Mouse (Mus musculus): ENCODE data around the gene Macc1. TPM values are rescaled to one million over a fixed set of nuclear protein-coding genes. Genes with fewer than 3 reads are reported as not detected.
A peak's percentile ranks its signal among the peaks of the same experiment; 100 is the strongest.

Macc1 gene
- total and polyA plus RNA-seq, 3 experiments, result not detected

- H3K27ac ChIP-seq, result no peak overlapping the region
- no peak overlapping the region for H3K4me3 ChIP-seq
- H3K9ac ChIP-seq (ENCODE audit: low read depth, low read length), result no peak overlapping the region
- H3K79me2 ChIP-seq (replicated peaks; ENCODE audit: control insufficient read depth, insufficient read depth, low read length), result no peaks in the 10 kb centered on the region
- no peaks in the 10 kb centered on the region for H3K4me1 ChIP-seq (ENCODE audit: control insufficient read depth, insufficient read depth, low read length)
- no peaks in the 10 kb centered on the region for H3K36me3 ChIP-seq (ENCODE audit: control insufficient read depth, insufficient read depth, low read length)
- H3K27me3 ChIP-seq (ENCODE audit: control insufficient read depth, insufficient read depth, low read length), result no peaks in the 10 kb centered on the region
- WGBS, result 49% methylated on average over 1 of the region's 1 CpGs
- DNase-seq, result no peak
- TF ChIP-seq POLR2A (IDR thresholded peaks at IDR 0.05; ENCODE audit: insufficient read depth, low read depth, low read length) (no peak), CTCF (IDR thresholded peaks at IDR 0.05) (no peak), EP300 (IDR thresholded peaks at IDR 0.05; ENCODE audit: insufficient read depth, low read depth, low read length) (no peak)
- intact Hi-C loops (cut with DNase I), result no loop called here
These were observed 150.8 kb downstream of the Macc1 start for GRCm38 (mm10) chr12:119464940-119465245.

GRCm38 (mm10) chr12:119467656-119468055 lies 153.6 kb downstream of the Macc1 start:
- no peak overlapping the region for H3K9ac ChIP-seq (ENCODE audit: low read depth, low read length)
- H3K27me3 ChIP-seq (ENCODE audit: control insufficient read depth, insufficient read depth, low read length), result no peaks in the 10 kb centered on the region
- no peak overlapping the region for H3K4me3 ChIP-seq
- intact Hi-C loops (cut with DNase I), result no loop called here
- H3K27ac ChIP-seq, result no peak overlapping the region
- no peak for DNase-seq
- H3K4me1 ChIP-seq (ENCODE audit: control insufficient read depth, insufficient read depth, low read length), result no peaks in the 10 kb centered on the region
- WGBS, result 24% methylated on average over 1 of the region's 1 CpGs
- no peaks in the 10 kb centered on the region for H3K36me3 ChIP-seq (ENCODE audit: control insufficient read depth, insufficient read depth, low read length)
- TF ChIP-seq CTCF (IDR thresholded peaks at IDR 0.05), result no peak
- TF ChIP-seq POLR2A (IDR thresholded peaks at IDR 0.05; ENCODE audit: insufficient read depth, low read depth, low read length), result no peak
- no peak for TF ChIP-seq EP300 (IDR thresholded peaks at IDR 0.05; ENCODE audit: insufficient read depth, low read depth, low read length)
- no peaks in the 10 kb centered on the region for H3K79me2 ChIP-seq (replicated peaks; ENCODE audit: control insufficient read depth, insufficient read depth, low read length)

DNA sequence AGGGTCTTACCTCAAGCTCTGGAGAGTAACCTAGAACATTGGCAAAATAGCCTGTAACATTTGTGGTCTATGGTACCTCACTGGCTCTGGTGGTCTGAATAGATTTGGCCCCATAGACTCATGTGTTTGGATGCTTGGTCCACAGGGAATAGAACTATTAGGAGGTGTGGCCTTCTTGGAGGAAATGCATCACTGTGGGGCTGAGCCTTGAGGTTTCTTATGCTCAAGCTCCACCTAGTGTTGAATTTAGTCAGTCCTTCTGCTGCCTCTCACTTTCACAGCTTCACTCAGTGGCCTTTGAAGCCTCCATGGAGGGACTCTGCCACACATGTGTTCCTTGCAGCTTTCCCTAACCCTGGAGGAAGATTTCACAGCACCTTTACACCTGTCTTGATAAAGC lies 156.2 kb downstream of the Macc1 start:
- H3K4me3 ChIP-seq, result no peak overlapping the region
- intact Hi-C loops (cut with DNase I), result no loop called here
- no peak overlapping the region for H3K9ac ChIP-seq (ENCODE audit: low read depth, low read length)
- no peaks in the 10 kb centered on the region for H3K4me1 ChIP-seq (ENCODE audit: control insufficient read depth, insufficient read depth, low read length)
- H3K27me3 ChIP-seq (ENCODE audit: control insufficient read depth, insufficient read depth, low read length), result no peaks in the 10 kb centered on the region
- H3K27ac ChIP-seq, result no peak overlapping the region
- DNase-seq, result no peak
- H3K36me3 ChIP-seq (ENCODE audit: control insufficient read depth, insufficient read depth, low read length), result no peaks in the 10 kb centered on the region
- H3K79me2 ChIP-seq (replicated peaks; ENCODE audit: control insufficient read depth, insufficient read depth, low read length), result no peaks in the 10 kb centered on the region
- TF ChIP-seq EP300 (IDR thresholded peaks at IDR 0.05; ENCODE audit: insufficient read depth, low read depth, low read length), result no peak
- peak; percentile 40 for TF ChIP-seq CTCF (IDR thresholded peaks at IDR 0.05)
- no peak for TF ChIP-seq POLR2A (IDR thresholded peaks at IDR 0.05; ENCODE audit: insufficient read depth, low read depth, low read length)

DNA sequence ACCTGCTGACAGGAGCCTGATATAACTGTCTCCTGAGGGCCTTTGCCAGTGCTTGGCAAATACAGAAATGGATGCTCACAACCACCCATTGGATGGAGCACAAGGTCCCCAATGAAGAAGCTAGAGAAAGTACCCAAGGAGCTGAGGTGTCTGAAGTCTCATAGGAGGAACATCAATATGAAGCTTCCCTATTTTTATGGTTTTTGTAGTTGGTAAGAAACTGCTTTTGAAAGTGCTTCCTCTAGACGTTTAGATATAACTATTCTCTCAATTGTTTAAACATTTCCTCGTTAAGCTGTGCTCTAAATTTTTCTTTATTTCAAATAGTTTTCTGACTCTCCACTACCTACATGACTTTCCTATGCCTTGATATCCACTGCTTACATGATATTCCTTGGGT lies 169.2 kb downstream of the Macc1 start:
- Histone ChIP-seq H3K27me3 (ENCODE audit: control insufficient read depth, insufficient read depth, low read length) (no peaks in the 10 kb centered on the region), H3K36me3 (ENCODE audit: control insufficient read depth, insufficient read depth, low read length) (no peaks in the 10 kb centered on the region), H3K4me1 (ENCODE audit: control insufficient read depth, insufficient read depth, low read length) (no peaks in the 10 kb centered on the region), H3K9ac (ENCODE audit: low read depth, low read length) (no peak overlapping the region), H3K4me3 (no peak overlapping the region), H3K79me2 (replicated peaks; ENCODE audit: control insufficient read depth, insufficient read depth, low read length) (no peaks in the 10 kb centered on the region), H3K27ac (no peak overlapping the region)
- intact Hi-C loops (cut with DNase I), result no loop called here
- WGBS, result 54% methylated on average over 2 of the region's 2 CpGs
- no peak for TF ChIP-seq CTCF (IDR thresholded peaks at IDR 0.05)
- TF ChIP-seq EP300 (IDR thresholded peaks at IDR 0.05; ENCODE audit: insufficient read depth, low read depth, low read length), result no peak
- TF ChIP-seq POLR2A (IDR thresholded peaks at IDR 0.05; ENCODE audit: insufficient read depth, low read depth, low read length), result no peak
- no peak for DNase-seq

DNA sequence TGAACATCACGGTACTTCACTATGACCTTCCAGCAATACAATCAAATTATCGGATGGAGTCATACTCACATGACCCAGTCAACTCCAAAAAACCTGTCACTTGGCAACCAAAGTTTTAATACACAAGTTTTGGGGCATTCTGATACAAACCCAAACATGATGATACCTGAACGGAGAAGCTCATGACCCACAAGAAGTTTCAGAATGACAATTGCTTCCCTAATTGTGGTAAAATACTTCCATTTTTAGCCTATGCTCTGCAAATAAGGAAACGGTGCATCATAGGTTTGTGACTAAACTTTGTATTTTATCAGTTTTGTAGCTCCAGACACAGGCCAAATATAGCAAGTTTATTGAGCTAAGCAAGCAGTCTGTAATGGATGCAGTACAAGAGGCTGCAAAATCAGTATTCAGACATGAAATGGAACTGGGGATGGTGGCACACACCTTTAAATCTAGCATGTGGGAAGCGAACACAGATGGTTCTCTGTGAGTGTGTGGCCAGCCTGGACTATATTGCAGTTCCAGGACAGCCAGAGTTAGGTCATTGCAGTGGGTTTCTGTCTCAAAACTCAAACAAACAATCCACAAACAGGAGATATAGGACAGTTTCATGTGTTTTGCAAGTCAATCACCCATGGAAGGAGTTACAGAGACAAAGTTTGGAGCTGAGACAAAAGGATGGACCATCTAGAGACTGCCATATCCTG lies 170.0 kb downstream of the Macc1 start:
- Histone ChIP-seq H3K4me1 (ENCODE audit: control insufficient read depth, insufficient read depth, low read length) (no peaks in the 10 kb centered on the region), H3K4me3 (no peak overlapping the region), H3K36me3 (ENCODE audit: control insufficient read depth, insufficient read depth, low read length) (no peaks in the 10 kb centered on the region), H3K9ac (ENCODE audit: low read depth, low read length) (no peak overlapping the region), H3K27me3 (ENCODE audit: control insufficient read depth, insufficient read depth, low read length) (no peaks in the 10 kb centered on the region), H3K79me2 (replicated peaks; ENCODE audit: control insufficient read depth, insufficient read depth, low read length) (no peaks in the 10 kb centered on the region), H3K27ac (no peak overlapping the region)
- WGBS, result 70% methylated on average over 5 of the region's 5 CpGs
- no peak for DNase-seq
- intact Hi-C loops (cut with DNase I), result no loop called here
- no peak for TF ChIP-seq EP300 (IDR thresholded peaks at IDR 0.05; ENCODE audit: insufficient read depth, low read depth, low read length)
- no peak for TF ChIP-seq POLR2A (IDR thresholded peaks at IDR 0.05; ENCODE audit: insufficient read depth, low read depth, low read length)
- no peak for TF ChIP-seq CTCF (IDR thresholded peaks at IDR 0.05)

DNA sequence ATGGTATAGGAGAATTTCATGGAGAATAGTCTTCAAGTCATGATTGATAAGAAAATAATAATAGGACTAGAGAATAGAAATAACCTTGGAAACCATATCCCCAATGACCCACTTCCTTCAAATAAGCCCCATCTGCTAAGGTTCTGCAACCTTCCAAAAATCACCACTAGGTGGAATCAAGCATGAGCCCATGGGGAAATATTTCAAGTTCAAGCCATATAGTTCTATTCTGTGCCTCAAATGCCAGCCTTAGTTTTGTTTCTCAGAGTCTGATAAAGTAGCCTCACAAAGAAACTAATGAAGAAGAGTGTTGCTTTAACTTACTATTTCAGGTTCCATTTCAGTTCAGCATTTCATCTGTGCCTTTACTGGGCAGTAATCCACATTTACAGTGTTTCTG lies 197.1 kb downstream of the Macc1 start:
- Histone ChIP-seq H3K4me1 (ENCODE audit: control insufficient read depth, insufficient read depth, low read length) (no peaks in the 10 kb centered on the region), H3K36me3 (ENCODE audit: control insufficient read depth, insufficient read depth, low read length) (no peaks in the 10 kb centered on the region), H3K27ac (no peak overlapping the region), H3K9ac (ENCODE audit: low read depth, low read length) (no peak overlapping the region), H3K79me2 (replicated peaks; ENCODE audit: control insufficient read depth, insufficient read depth, low read length) (no peaks in the 10 kb centered on the region), H3K4me3 (no peak overlapping the region), H3K27me3 (ENCODE audit: control insufficient read depth, insufficient read depth, low read length) (no peaks in the 10 kb centered on the region)
- no peak for DNase-seq
- intact Hi-C loops (cut with DNase I), result no loop called here
- TF ChIP-seq CTCF (IDR thresholded peaks at IDR 0.05), result 0 out of 2 replicates have a peak, but pooled peaks have one; percentile 3
- no peak for TF ChIP-seq POLR2A (IDR thresholded peaks at IDR 0.05; ENCODE audit: insufficient read depth, low read depth, low read length)

Other genes with a start within 250 kb of the Macc1 start
- gene Itgb8, start 75.5 kb upstream of the Macc1 start, total RNA-seq (2021), result 1 to 10 TPM; 1.0 to 1.4 TPM
- gene Itgb8, start 75.5 kb upstream of the Macc1 start, polyA plus RNA-seq (2012; rRNA removed), result 0.51 and 0.88 TPM in 2 replicates

Data from heart, adult 2 months (tissue).